Mouse (Mus musculus) CH12.LX (cell line): ENCODE results near the gene Coro2a. TPM values are rescaled to one million over a fixed set of nuclear protein-coding genes. Genes with fewer than 3 reads are reported as not detected.
"Not testable (repeated sequence)": the region's sequence is repeated elsewhere in the genome, so short reads cannot be mapped to it uniquely, and the experiment has no call there.

Experiments
- DNase-seq: peaks from one replicate; pipeline ENCODE4 v3.0.0-alpha.2; 2013; ENCODE audit errors: extremely low read depth
- H3K27ac ChIP-seq: 2 replicates; pipeline ENCODE4 v1.5.1; 2012; ENCODE audit warnings: low read depth, mild to moderate bottlenecking, control low read depth, moderate library complexity; ENCODE audit not compliant: insufficient read depth
- H3K27me3 ChIP-seq: replicated peaks from 2 replicates; pipeline ENCODE3; 2012; ENCODE audit warnings: inconsistent platforms
- H3K36me3 ChIP-seq, 2 experiments: replicated peaks in 1 of 2; 2 replicates each; pipeline versions ENCODE3 to v1.6.1; 2012; ENCODE audit warnings: inconsistent platforms in 1 of 2, low read length in 1 of 2, mild to moderate bottlenecking in 1 of 2, mixed read lengths in 1 of 2, moderate library complexity in 1 of 2; ENCODE audit not compliant: control insufficient read depth in 1 of 2, insufficient read depth in 1 of 2
- H3K4me1 ChIP-seq, 2 experiments: 2 replicates each; pipeline ENCODE4 v1.6.1; 2012; ENCODE audit warnings: inconsistent platforms in 1 of 2, moderate library complexity in 1 of 2; ENCODE audit not compliant: insufficient read depth in 2 of 2, control insufficient read depth in 1 of 2
- H3K4me2 ChIP-seq: 2 replicates; pipeline ENCODE4 v1.6.1; 2012; ENCODE audit warnings: low read depth, mild to moderate bottlenecking, control low read depth; ENCODE audit not compliant: poor library complexity, insufficient read depth, severe bottlenecking
- H3K4me3 ChIP-seq, 3 experiments: fragments of 150-350 bp in 1 of 3; sonication (generic) in 1 of 3; replicated peaks in 1 of 3; 2 replicates each; pipeline versions ENCODE3 to v1.5.1; 2011 to 2012; ENCODE audit warnings: low read depth in 2 of 3, low read length in 2 of 3, mild to moderate bottlenecking in 2 of 3, moderate library complexity in 2 of 3, control low read depth in 1 of 3, improper control_type of control experiment in 1 of 3, inconsistent platforms in 1 of 3, mixed read lengths in 1 of 3; ENCODE audit not compliant: poor library complexity in 1 of 3
- H3K79me2 ChIP-seq: replicated peaks from 2 replicates; pipeline ENCODE4 v1.6.1; 2012; ENCODE audit warnings: mild to moderate bottlenecking, moderate library complexity; ENCODE audit not compliant: control insufficient read depth, poor library complexity, insufficient read depth, severe bottlenecking; ENCODE audit errors: extremely low read depth
- H3K9ac ChIP-seq: 2 replicates; pipeline ENCODE4 v1.6.1; 2012; ENCODE audit warnings: low read depth, mild to moderate bottlenecking, control low read depth, moderate library complexity; ENCODE audit not compliant: insufficient read depth
- H3K9me3 ChIP-seq: replicated peaks from 2 replicates; pipeline ENCODE3; 2012; ENCODE audit warnings: low read length, inconsistent platforms, mixed read lengths
- CHD1 ChIP-seq: IDR thresholded peaks from 2 replicates; pipeline ENCODE4 v1.6.1; 2012; ENCODE audit warnings: low read depth, low read length, improper control_type of control experiment, inconsistent platforms
- CHD2 ChIP-seq: IDR thresholded peaks from 2 replicates; pipeline ENCODE4 v1.6.1; 2011; ENCODE audit warnings: low read length, improper control_type of control experiment
- CTCF ChIP-seq, 2 experiments: IDR thresholded peaks in 1 of 2; conservative IDR thresholded peaks in 1 of 2; 2 replicates each; pipeline ENCODE4 v1.5.1; 2011 to 2012; ENCODE audit warnings: low read depth in 2 of 2, low read length in 2 of 2, improper control_type of control experiment in 1 of 2, inconsistent platforms in 1 of 2, mild to moderate bottlenecking in 1 of 2, moderate library complexity in 1 of 2
- E2F4 ChIP-seq: IDR thresholded peaks from 2 replicates; pipeline ENCODE4 v1.6.1; 2011; ENCODE audit warnings: low read depth, low read length, improper control_type of control experiment; ENCODE audit not compliant: insufficient replicate concordance
- ELF1 ChIP-seq: IDR thresholded peaks from 2 replicates; pipeline ENCODE4 v1.6.1; 2014; ENCODE audit warnings: low read depth, mild to moderate bottlenecking, inconsistent platforms, low read length, improper control_type of control experiment
- EP300 ChIP-seq: IDR thresholded peaks from 2 replicates; pipeline ENCODE4 v1.6.1; 2011; ENCODE audit warnings: low read length, improper control_type of control experiment
- ETS1 ChIP-seq: conservative IDR thresholded peaks from 2 replicates; pipeline ENCODE4 v1.6.1; 2012; ENCODE audit warnings: low read depth, mild to moderate bottlenecking, inconsistent platforms, low read length, improper control_type of control experiment, moderate library complexity
- GABPA ChIP-seq: IDR thresholded peaks from 2 replicates; pipeline ENCODE4 v1.6.1; 2012; ENCODE audit warnings: low read depth, low read length, improper control_type of control experiment, inconsistent platforms; ENCODE audit not compliant: insufficient replicate concordance
- IRF4 ChIP-seq: IDR thresholded peaks from 2 replicates; pipeline ENCODE4 v1.6.1; 2014; ENCODE audit warnings: low read depth, mild to moderate bottlenecking, inconsistent platforms, low read length, improper control_type of control experiment
- JUN ChIP-seq: IDR thresholded peaks from 2 replicates; pipeline ENCODE4 v1.6.1; 2011; ENCODE audit warnings: low read depth, mild to moderate bottlenecking, low read length, improper control_type of control experiment, moderate library complexity; ENCODE audit not compliant: insufficient read depth
- JUND ChIP-seq: conservative IDR thresholded peaks from 2 replicates; pipeline ENCODE4 v1.6.1; 2011; ENCODE audit warnings: low read depth, low read length, improper control_type of control experiment
- KAT2A ChIP-seq: IDR thresholded peaks from 2 replicates; pipeline ENCODE4 v1.6.1; 2012; ENCODE audit warnings: low read length, improper control_type of control experiment, inconsistent platforms; ENCODE audit not compliant: insufficient replicate concordance
- MAFK ChIP-seq: IDR thresholded peaks from 2 replicates; pipeline ENCODE4 v1.6.1; 2011; ENCODE audit warnings: low read length, improper control_type of control experiment; ENCODE audit not compliant: insufficient replicate concordance
- MAX ChIP-seq: IDR thresholded peaks from 2 replicates; pipeline ENCODE4 v1.6.1; 2011; ENCODE audit warnings: low read length, improper control_type of control experiment
- MXI1 ChIP-seq: IDR thresholded peaks from 2 replicates; pipeline ENCODE4 v1.6.1; 2011; ENCODE audit warnings: mild to moderate bottlenecking, low read depth, low read length, improper control_type of control experiment
- NRF1 ChIP-seq: IDR thresholded peaks from 2 replicates; pipeline ENCODE4 v1.6.1; 2014; ENCODE audit warnings: low read depth, mild to moderate bottlenecking, inconsistent platforms, low read length, improper control_type of control experiment, moderate library complexity
- POLR2A ChIP-seq: IDR thresholded peaks from 2 replicates; pipeline ENCODE4 v1.6.1; 2011; ENCODE audit warnings: low read depth, mild to moderate bottlenecking, improper control_type of control experiment, low read length
- RAD21 ChIP-seq: IDR thresholded peaks from 2 replicates; pipeline ENCODE4 v1.6.1; 2011; ENCODE audit warnings: low read depth, mild to moderate bottlenecking, low read length, improper control_type of control experiment, moderate library complexity
- SIN3A ChIP-seq: IDR thresholded peaks from 2 replicates; pipeline ENCODE4 v1.6.1; 2012; ENCODE audit warnings: low read length, improper control_type of control experiment, inconsistent platforms
- SMC3 ChIP-seq: IDR thresholded peaks from 2 replicates; pipeline ENCODE4 v1.6.1; 2011; ENCODE audit warnings: low read depth, low read length, improper control_type of control experiment
- TBP ChIP-seq: conservative IDR thresholded peaks from 2 replicates; pipeline ENCODE4 v1.6.1; 2011; ENCODE audit warnings: low read depth, low read length, improper control_type of control experiment
- USF1 ChIP-seq: IDR thresholded peaks from 2 replicates; pipeline ENCODE4 v1.6.1; 2014; ENCODE audit warnings: low read depth, mild to moderate bottlenecking, inconsistent platforms, low read length, improper control_type of control experiment
- USF2 ChIP-seq: conservative IDR thresholded peaks from 2 replicates; pipeline ENCODE4 v1.6.1; 2011; ENCODE audit warnings: low read depth, low read length, improper control_type of control experiment
- ZKSCAN1 ChIP-seq: IDR thresholded peaks from 2 replicates; pipeline ENCODE4 v1.6.1; 2012; ENCODE audit warnings: low read depth, inconsistent platforms, low read length, improper control_type of control experiment, borderline replicate concordance
- ZMIZ1 ChIP-seq: IDR thresholded peaks from 2 replicates; pipeline ENCODE4 v1.6.1; 2012; ENCODE audit warnings: low read depth, mild to moderate bottlenecking, inconsistent platforms, low read length, improper control_type of control experiment
- ZNF384 ChIP-seq: IDR thresholded peaks from 2 replicates; pipeline ENCODE4 v1.6.1; 2012; ENCODE audit warnings: low read depth, low read length, improper control_type of control experiment, inconsistent platforms
- dilution Hi-C: fragments of 300-500 bp; cut with MboI; formaldehyde crosslinking; loops from 2 replicates; pipeline ENCODE4 v1.14.3; 2020; ENCODE audit warnings: low sequenced_read_pairs; ENCODE audit not compliant: extremely low pct_unique_long_range_greater_than_20kb, extremely low pct_ligation_motif_present
- in situ Hi-C: fragments of 300-500 bp; cut with MboI; formaldehyde crosslinking; loops from 3 replicates; pipeline ENCODE4 v1.14.3; 2019; ENCODE audit warnings: low sequenced_read_pairs, low pct_ligation_motif_present, low pct_unique_long_range_greater_than_20kb, mixed read lengths
- polyA plus RNA-seq: library from polyadenylated mRNA; unstranded; fragments of >175 nt; gene quantifications from 2 replicates; pipeline ENCODE4 v1.2.1, GENCODE M21; 2012; ENCODE audit warnings: low read depth; ENCODE audit not compliant: insufficient read length
- total RNA-seq, 2 experiments: library from RNA; depleted of rRNA; stranded (reverse); fragments of 300-350 nt in 1 of 2; fragments of >200 nt in 1 of 2; gene quantifications; 2 replicates each; pipeline ENCODE4 v1.2.3; 2012 to 2014

The Coro2a gene
- total and polyA plus RNA-seq, 3 experiments: 24.6 to 223 (median 129) TPM

DNA sequence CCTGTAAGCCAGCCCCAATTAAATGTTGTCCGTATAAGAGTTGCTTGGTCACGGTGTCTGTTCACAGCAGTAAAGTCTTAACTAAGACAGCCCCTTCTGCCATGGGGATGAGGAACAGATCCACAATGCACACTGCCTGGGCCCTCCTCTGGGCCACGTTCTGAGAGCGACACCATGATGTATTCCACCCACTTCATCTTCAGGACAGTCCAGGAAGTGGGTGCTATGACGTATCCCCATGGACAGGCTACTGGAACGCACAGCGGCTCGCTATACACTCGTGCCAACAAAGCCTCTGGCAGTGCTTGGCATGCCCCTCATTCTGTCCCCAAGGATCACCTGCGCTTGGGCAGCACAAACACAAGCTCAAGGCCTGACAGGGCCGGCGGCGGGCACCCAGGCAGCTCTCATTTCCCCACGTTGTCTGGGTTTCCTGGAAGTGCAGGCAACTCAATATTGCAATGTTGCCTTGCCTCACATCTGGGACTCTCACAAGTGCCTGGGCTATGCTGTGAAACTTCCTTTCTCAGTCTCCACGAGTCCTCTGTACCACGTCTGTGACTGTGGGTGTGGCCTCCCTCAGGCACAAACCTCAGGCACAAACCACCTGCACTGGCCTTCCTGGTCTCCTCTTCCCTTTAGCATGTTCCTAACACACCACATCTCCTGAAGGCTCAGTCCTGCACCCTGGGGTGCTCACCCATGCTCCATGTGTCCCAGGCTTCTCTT lies 33.9 kb upstream of the Coro2a start:
- Histone ChIP-seq H3K4me2 (no peak overlapping the region), H3K27me3 (no peaks in the 10 kb centered on the region), H3K4me3 (no peak overlapping the region), H3K4me1 (peaks cover 17 to 20% of the 10 kb centered on the region in 2 experiments), H3K9me3 (no peaks in the 10 kb centered on the region), H3K79me2 (no peaks in the 10 kb centered on the region), H3K9ac (no peak overlapping the region), H3K36me3 (no peaks in the 10 kb centered on the region), H3K27ac (no peak overlapping the region)
- dilution Hi-C loops (no loop called here), in situ Hi-C loops (no loop called here)
- no peak for TF ChIP-seq POLR2A
- no peak for TF ChIP-seq ZNF384
- no peak for TF ChIP-seq IRF4
- no peak for TF ChIP-seq ZMIZ1
- no peak for TF ChIP-seq ZKSCAN1
- TF ChIP-seq SMC3: no peak
- TF ChIP-seq E2F4: no peak
- TF ChIP-seq ETS1: no peak
- TF ChIP-seq MXI1: no peak
- no peak for TF ChIP-seq TBP
- no peak for TF ChIP-seq SIN3A
- TF ChIP-seq KAT2A: no peak
- TF ChIP-seq USF2: no peak
- no peak for TF ChIP-seq MAFK
- TF ChIP-seq CTCF (conservative IDR thresholded peaks at IDR 0.05 in 1 of 2, IDR thresholded peaks at IDR 0.05 in 1 of 2; ENCODE audit: low read depth in 2 of 2, low read length in 2 of 2): no peak
- TF ChIP-seq CHD1: no peak
- DNase-seq: no peak

DNA sequence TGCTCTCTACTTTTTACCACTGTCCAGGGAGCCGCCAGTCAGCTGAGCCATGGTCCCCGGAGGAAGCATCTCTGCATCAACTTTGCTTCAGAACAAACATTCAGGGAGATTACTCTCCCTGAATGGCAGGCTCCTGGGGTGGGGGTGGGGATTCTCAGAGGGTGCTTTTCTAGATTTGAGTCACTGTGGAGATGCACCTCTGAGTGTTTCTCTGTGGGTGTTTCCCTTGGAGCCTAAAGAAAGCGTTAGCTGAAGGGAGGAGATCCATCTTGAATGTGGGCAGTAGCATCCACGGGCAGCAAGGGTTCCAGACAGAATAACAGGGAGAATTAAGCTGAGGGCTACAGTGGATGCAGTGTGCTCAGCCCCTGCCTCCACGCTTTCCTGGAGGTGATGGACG lies 32.9 kb upstream of the Coro2a start:
- Histone ChIP-seq H3K79me2 (no peaks in the 10 kb centered on the region), H3K27me3 (no peaks in the 10 kb centered on the region), H3K4me3 (no peak overlapping the region), H3K27ac (no peak overlapping the region), H3K4me2 (no peak overlapping the region), H3K9me3 (no peaks in the 10 kb centered on the region), H3K4me1 (peaks cover 17 to 28% of the 10 kb centered on the region in 2 experiments), H3K9ac (no peak overlapping the region), H3K36me3 (no peaks in the 10 kb centered on the region)
- in situ Hi-C loops (no loop called here), dilution Hi-C loops (no loop called here)
- peak; percentile 87 for TF ChIP-seq JUND
- TF ChIP-seq CHD2: peak; percentile 69
- no peak for TF ChIP-seq ZMIZ1
- no peak for TF ChIP-seq ELF1
- 0 out of 2 replicates have a peak, but pooled peaks have one; percentile 48 for TF ChIP-seq EP300
- TF ChIP-seq USF1: no peak
- peak; percentile 91 for TF ChIP-seq IRF4
- no peak for TF ChIP-seq RAD21
- no peak for TF ChIP-seq NRF1
- no peak for TF ChIP-seq GABPA
- TF ChIP-seq MAX: no peak
- peak; percentile 47 for TF ChIP-seq JUN
- no peak for TF ChIP-seq E2F4
- TF ChIP-seq CTCF (conservative IDR thresholded peaks at IDR 0.05 in 1 of 2, IDR thresholded peaks at IDR 0.05 in 1 of 2; ENCODE audit: low read depth in 2 of 2, low read length in 2 of 2): no peak
- DNase-seq: no peak

- H3K27me3 ChIP-seq, DNase-seq, H3K4me3 ChIP-seq, dilution Hi-C loops, H3K36me3 ChIP-seq, H3K4me2 ChIP-seq, H3K79me2 ChIP-seq, H3K9ac ChIP-seq, H3K9me3 ChIP-seq, in situ Hi-C loops, H3K27ac ChIP-seq: not testable (repeated sequence)
- peaks cover 17 to 30% of the 10 kb centered on the region in 2 experiments for H3K4me1 ChIP-seq
Measured at GRCm38 (mm10) chr4:46633565-46633964, 31.6 kb upstream of the Coro2a start.
